Mouse (Mus musculus) embryonic facial prominence, embryonic 12.5 days (tissue): ENCODE measurements around the gene Ptpre. TPM values are rescaled to one million over a fixed set of nuclear protein-coding genes. Genes with fewer than 3 reads are reported as not detected.
"Not testable (repeated sequence)": the region's sequence is repeated elsewhere in the genome, so short reads cannot be mapped to it uniquely, and the experiment has no call there.

ENCODE experiments used
- ATAC-seq: fragments of 200-750 bp; cut with Nextera tagmentation; 2 replicates; pipeline ENCODE4 v1.8.0; 2017; ENCODE audit not compliant: insufficient number of reproducible peaks, insufficient read depth, low FRiP score, low TSS enrichment
- H3K27ac ChIP-seq: fragments of 300-500 bp; sonication (generic); 2 replicates; pipeline ENCODE4 v1.5.1; 2016; ENCODE audit warnings: mild to moderate bottlenecking
- H3K27me3 ChIP-seq: fragments of 300-500 bp; sonication (generic); 2 replicates; pipeline ENCODE4 v1.6.1; 2016; ENCODE audit warnings: mild to moderate bottlenecking, moderate library complexity
- H3K36me3 ChIP-seq: fragments of 300-500 bp; sonication (generic); 2 replicates; pipeline ENCODE4 v1.6.1; 2016; ENCODE audit warnings: mild to moderate bottlenecking
- H3K4me1 ChIP-seq: fragments of 300-500 bp; sonication (generic); 2 replicates; pipeline ENCODE4 v1.6.1; 2016
- H3K4me2 ChIP-seq: fragments of 300-500 bp; sonication (generic); replicated peaks from 2 replicates; pipeline ENCODE4 v1.6.1; 2016; ENCODE audit warnings: mild to moderate bottlenecking, moderate library complexity
- H3K4me3 ChIP-seq: fragments of 300-500 bp; sonication (generic); 2 replicates; pipeline ENCODE4 v1.5.1; 2016; ENCODE audit warnings: mild to moderate bottlenecking
- H3K9ac ChIP-seq: fragments of 300-500 bp; sonication (generic); 2 replicates; pipeline ENCODE4 v1.6.1; 2016; ENCODE audit warnings: mild to moderate bottlenecking, moderate library complexity
- H3K9me3 ChIP-seq: fragments of 300-500 bp; sonication (generic); 2 replicates; pipeline ENCODE4 v1.6.1; 2016; ENCODE audit warnings: mild to moderate bottlenecking, moderate library complexity
- WGBS: fragments of 180-500 bp; shearing (Covaris S2); methylation state at CpG from one replicate; pipeline ENCODE4 v1.1.7; 2016; 5-methylcytosine and 5-hydroxymethylcytosine counted together
- polyA plus RNA-seq: library from polyadenylated mRNA; unstranded; fragments of >200 nt; fragmentation: Nextera tagmentation; extraction: Ambion mirVana; gene quantifications from 2 replicates; pipeline ENCODE4 v1.2.1, GENCODE M21; 2016

Gene Ptpre
- polyA plus RNA-seq: 2.4 and 2.5 TPM in 2 replicates

DNA sequence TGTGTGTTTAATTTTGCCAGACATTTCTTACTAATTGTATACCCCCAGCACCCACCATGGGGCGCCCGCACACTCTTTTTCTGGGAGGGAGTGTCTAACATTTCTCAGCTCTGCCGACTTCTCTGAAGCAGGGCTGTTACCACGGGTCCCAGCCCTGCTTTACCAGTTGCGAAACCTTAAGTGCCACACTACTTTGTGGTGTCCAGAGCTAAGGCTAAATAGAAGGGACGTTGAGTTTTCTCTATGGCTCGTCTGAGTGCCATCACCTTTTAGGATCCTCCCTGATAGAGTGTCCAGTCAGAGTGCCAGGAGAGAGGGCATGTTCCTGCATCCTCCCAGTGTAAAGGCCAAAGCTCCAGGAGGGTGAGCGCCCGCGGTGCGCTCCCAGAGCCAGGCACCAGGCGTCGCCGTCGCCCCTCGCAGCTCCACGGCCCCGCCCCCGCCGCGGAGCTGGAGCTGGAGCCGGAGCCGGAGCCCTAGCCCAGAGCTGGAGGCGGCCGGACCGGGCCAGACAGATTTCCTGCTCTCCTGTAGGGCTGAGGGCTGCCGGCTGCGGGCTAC, at the start of gene Ptpre:
Gene Ptpre, plus strand, starts transcription at position 141 of the 561 bp plus-strand sequence.
- H3K4me1 ChIP-seq: 0 out of 2 replicates have a peak, but pooled peaks cover 6% of the 10 kb centered on the region
- peak within 1 kb of the TSS; percentile 96 for H3K4me2 ChIP-seq
- WGBS: 3% methylated on average over 28 of the region's 28 CpGs
- no peak within 1 kb of the TSS for H3K27ac ChIP-seq
- H3K4me3 ChIP-seq: peak within 1 kb of the TSS; percentile 60
- no peaks in the 10 kb centered on the region for H3K9me3 ChIP-seq
- ATAC-seq: peak; percentile 89
- H3K36me3 ChIP-seq: no peaks in the 10 kb centered on the region
- peak within 1 kb of the TSS; percentile 63 for H3K9ac ChIP-seq
- peaks cover 21% of the 10 kb centered on the region for H3K27me3 ChIP-seq

DNA sequence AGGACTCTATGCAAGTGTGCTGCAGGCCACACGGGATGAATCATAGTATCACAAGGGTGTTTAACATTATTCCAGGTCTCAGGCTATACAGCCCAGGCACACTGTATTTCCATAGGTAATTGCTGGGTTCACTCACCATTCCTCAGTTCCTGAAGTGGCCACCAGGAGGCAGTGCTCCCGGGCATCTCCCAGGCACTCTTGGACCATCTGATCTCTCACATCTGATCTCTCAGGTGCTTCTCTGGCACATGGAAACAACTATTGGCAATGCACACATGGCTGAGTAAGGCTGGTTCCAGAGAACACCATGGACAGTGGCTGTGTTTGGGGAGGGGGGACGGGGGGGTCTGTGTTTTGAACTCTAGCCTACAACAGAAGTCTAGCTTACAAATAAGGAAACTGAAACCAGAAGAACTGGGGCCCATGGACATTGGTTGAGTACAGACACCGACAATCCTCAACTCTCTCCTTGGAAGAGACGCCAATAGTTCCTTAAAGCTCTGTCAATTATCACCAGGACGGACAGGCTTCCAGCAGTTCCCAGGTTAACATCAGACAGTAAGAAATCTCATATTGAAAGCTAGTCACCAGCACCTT, 49.0 kb upstream of the Ptpre start:
- Histone ChIP-seq H3K36me3 (no peaks in the 10 kb centered on the region), H3K4me1 (peaks cover 16% of the 10 kb centered on the region), H3K4me2 (no peak overlapping the region), H3K27me3 (no peaks in the 10 kb centered on the region), H3K9ac (no peak overlapping the region), H3K4me3 (no peak overlapping the region), H3K9me3 (no peaks in the 10 kb centered on the region), H3K27ac (no peak overlapping the region)
- 69% methylated on average over 6 of the region's 6 CpGs for WGBS
- ATAC-seq: peak; percentile 20; the same call in 1 of the 2 replicates

GRCm38 (mm10) chr7:135489724-135490499, 47.4 kb upstream of the Ptpre start:
- no peak overlapping the region for H3K4me2 ChIP-seq
- 74% methylated on average over 9 of the region's 9 CpGs for WGBS
- no peak for ATAC-seq
- H3K9ac ChIP-seq: no peak overlapping the region
- no peak overlapping the region for H3K27ac ChIP-seq
- no peaks in the 10 kb centered on the region for H3K36me3 ChIP-seq
- H3K4me1 ChIP-seq: peaks cover 11% of the 10 kb centered on the region
- H3K27me3 ChIP-seq: no peaks in the 10 kb centered on the region
- H3K4me3 ChIP-seq: no peak overlapping the region
- no peaks in the 10 kb centered on the region for H3K9me3 ChIP-seq

DNA sequence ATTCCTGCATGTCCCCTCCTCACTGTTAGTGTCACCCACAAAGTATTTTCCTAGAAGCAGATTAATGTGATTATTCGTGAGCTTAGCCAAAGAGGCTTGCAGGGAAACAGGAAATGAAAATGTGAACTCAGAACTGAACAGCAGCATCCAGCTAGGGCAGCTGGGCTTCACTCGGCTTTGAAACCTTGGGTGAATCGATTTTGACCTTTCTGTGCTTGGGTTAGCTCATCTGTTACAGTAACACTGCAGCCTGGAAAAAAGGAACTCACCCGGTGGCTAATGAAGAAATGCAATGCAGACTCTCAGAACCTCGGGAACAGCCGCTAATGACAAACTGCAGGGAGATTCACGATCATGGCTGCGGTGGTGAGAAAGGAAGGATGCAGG, 46.8 kb upstream of the Ptpre start:
- no peak for ATAC-seq
- Histone ChIP-seq H3K27ac (no peak overlapping the region), H3K4me1 (peaks cover 5% of the 10 kb centered on the region), H3K36me3 (no peaks in the 10 kb centered on the region), H3K9ac (no peak overlapping the region), H3K4me2 (no peak overlapping the region), H3K4me3 (no peak overlapping the region), H3K27me3 (no peaks in the 10 kb centered on the region), H3K9me3 (no peaks in the 10 kb centered on the region)
- WGBS: 61% methylated on average over 8 of the region's 8 CpGs

- no peaks in the 10 kb centered on the region for H3K4me1 ChIP-seq
- no peak overlapping the region for H3K27ac ChIP-seq
- no peaks in the 10 kb centered on the region for H3K36me3 ChIP-seq
- H3K4me3 ChIP-seq: no peak overlapping the region
- H3K9me3 ChIP-seq: no peaks in the 10 kb centered on the region
- ATAC-seq: no peak
- H3K27me3 ChIP-seq: no peaks in the 10 kb centered on the region
- no peak overlapping the region for H3K4me2 ChIP-seq
- WGBS: 38% methylated on average over 3 of the region's 3 CpGs
- H3K9ac ChIP-seq: no peak overlapping the region
Observed at GRCm38 (mm10) chr7:135495303-135495702, 42.0 kb upstream of the Ptpre start.

DNA sequence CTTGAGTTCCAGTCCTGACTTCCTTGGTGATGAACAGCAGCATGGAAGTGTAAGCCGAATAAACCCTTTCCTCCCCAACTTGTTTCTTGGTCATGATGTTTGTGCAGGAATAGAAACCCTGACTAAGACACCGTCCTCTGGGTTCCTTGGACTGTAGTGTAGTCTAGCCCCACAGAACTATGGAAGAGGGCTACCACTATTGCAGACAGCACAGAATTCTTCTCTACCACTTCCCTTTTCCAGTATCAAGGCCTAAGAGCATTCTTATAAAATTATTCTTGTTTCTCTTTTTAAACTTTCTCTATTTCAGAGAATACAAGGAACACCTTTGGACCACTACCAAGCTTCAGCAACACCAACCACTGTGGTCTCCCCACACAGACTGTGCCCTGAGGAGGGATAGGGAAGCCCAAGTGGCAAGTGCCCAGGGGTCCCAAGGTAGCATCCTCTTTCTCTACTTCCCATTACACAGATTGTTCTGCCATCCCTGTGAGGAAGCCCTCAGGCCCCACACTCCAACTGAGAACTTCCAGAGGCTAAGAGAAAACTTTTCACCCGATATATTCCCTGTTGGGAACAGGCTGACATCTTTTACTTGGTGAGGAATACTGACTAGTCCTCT, 38.6 kb upstream of the Ptpre start:
- no peaks in the 10 kb centered on the region for H3K9me3 ChIP-seq
- no peak for ATAC-seq
- no peak overlapping the region for H3K4me3 ChIP-seq
- no peak overlapping the region for H3K4me2 ChIP-seq
- WGBS: 82% methylated on average over 3 of the region's 3 CpGs
- no peaks in the 10 kb centered on the region for H3K36me3 ChIP-seq
- H3K9ac ChIP-seq: no peak overlapping the region
- H3K27ac ChIP-seq: no peak overlapping the region
- H3K27me3 ChIP-seq: no peaks in the 10 kb centered on the region
- no peaks in the 10 kb centered on the region for H3K4me1 ChIP-seq

- no peak overlapping the region for H3K4me3 ChIP-seq
- H3K4me1 ChIP-seq: no peaks in the 10 kb centered on the region
- WGBS: 66% methylated on average over 2 of the region's 2 CpGs
- H3K27me3 ChIP-seq: no peaks in the 10 kb centered on the region
- no peak overlapping the region for H3K9ac ChIP-seq
- no peaks in the 10 kb centered on the region for H3K9me3 ChIP-seq
- H3K4me2 ChIP-seq: no peak overlapping the region
- no peaks in the 10 kb centered on the region for H3K36me3 ChIP-seq
- H3K27ac ChIP-seq: no peak overlapping the region
- no peak for ATAC-seq
Observed at GRCm38 (mm10) chr7:135499403-135499802, 37.9 kb upstream of the Ptpre start.

- H3K4me3 ChIP-seq, ATAC-seq, H3K27ac ChIP-seq, H3K9ac ChIP-seq, H3K9me3 ChIP-seq, H3K4me1 ChIP-seq, H3K4me2 ChIP-seq, H3K36me3 ChIP-seq, H3K27me3 ChIP-seq: not testable (repeated sequence)
- 94% methylated on average over 5 of the region's 5 CpGs for WGBS
Observed at GRCm38 (mm10) chr7:135506506-135506905, 30.8 kb upstream of the Ptpre start.

DNA sequence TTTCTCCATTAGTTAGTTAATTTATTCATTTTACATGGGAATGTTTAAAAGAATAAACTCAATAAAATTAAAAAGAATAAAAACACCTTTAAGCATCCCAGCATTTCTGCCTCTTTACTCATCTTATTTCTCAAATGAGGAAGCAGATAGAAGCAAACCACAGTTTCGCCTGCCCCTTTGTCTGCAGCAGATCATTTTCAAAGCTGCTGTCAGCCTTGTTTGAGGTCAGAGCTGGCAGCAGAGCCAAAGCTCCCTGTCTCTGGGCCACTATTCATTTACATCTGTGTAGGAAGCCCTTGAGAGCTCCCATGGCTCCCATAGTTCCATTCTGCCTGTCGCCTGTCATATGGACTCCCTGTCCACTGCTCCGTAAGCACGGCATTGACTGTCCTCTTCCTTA, 28.7 kb upstream of the Ptpre start:
- Histone ChIP-seq H3K9ac (no peak overlapping the region), H3K36me3 (no peaks in the 10 kb centered on the region), H3K27ac (no peak overlapping the region), H3K9me3 (no peaks in the 10 kb centered on the region), H3K27me3 (no peaks in the 10 kb centered on the region), H3K4me3 (no peak overlapping the region), H3K4me1 (no peaks in the 10 kb centered on the region), H3K4me2 (no peak overlapping the region)
- WGBS: 80% methylated on average over 4 of the region's 4 CpGs
- ATAC-seq: no peak

DNA sequence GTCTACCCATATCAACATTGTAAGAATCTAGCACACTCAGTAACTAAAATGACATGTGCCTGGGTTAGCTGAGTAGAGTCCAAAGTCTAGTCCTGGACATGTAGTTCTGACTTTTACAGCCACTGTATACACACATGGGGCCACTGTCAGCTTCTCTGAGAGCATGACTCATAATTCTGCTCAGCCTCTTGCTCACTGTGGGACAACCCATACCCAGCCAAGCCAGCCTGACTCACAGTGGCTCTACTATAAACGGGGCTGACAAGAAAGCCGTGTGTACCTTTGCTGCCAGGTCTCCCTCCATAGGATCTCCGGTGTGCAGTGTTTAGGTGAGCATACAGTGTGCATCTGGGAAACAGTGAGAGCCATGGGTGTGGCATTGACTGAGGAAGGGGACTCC, 28.0 kb upstream of the Ptpre start:
- no peak overlapping the region for H3K9ac ChIP-seq
- WGBS: 94% methylated on average over 3 of the region's 3 CpGs
- H3K36me3 ChIP-seq: no peaks in the 10 kb centered on the region
- no peaks in the 10 kb centered on the region for H3K27me3 ChIP-seq
- no peak overlapping the region for H3K4me2 ChIP-seq
- no peak overlapping the region for H3K4me3 ChIP-seq
- no peak overlapping the region for H3K27ac ChIP-seq
- H3K9me3 ChIP-seq: no peaks in the 10 kb centered on the region
- H3K4me1 ChIP-seq: no peaks in the 10 kb centered on the region
- ATAC-seq: no peak

GRCm38 (mm10) chr7:135510431-135510830, 26.9 kb upstream of the Ptpre start:
- Histone ChIP-seq H3K4me2 (no peak overlapping the region), H3K4me3 (no peak overlapping the region), H3K27ac (no peak overlapping the region), H3K9ac (no peak overlapping the region), H3K27me3 (no peaks in the 10 kb centered on the region), H3K9me3 (no peaks in the 10 kb centered on the region), H3K36me3 (no peaks in the 10 kb centered on the region), H3K4me1 (no peaks in the 10 kb centered on the region)
- ATAC-seq: no peak
- WGBS: 83% methylated on average over 5 of the region's 5 CpGs

DNA sequence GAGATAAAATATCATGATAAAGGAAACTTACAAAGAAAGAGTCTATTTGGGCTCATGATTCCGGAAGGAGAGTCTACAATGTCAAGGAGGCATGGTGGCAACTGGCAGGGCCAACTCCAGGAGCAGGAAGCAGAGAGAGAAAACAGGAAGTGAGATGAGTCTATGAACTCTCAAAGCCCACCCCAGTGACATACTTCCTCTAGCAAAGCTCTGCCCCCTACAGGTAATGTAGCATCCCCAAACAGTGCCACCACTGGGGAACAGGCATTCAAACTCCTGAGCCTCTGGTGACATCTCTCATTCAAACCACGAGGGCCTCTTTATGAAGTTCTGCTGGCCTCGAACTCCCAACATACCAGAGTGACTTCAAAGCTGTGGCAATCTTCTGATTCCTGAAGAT, 25.6 kb upstream of the Ptpre start:
- no peak overlapping the region for H3K4me2 ChIP-seq
- no peak overlapping the region for H3K4me3 ChIP-seq
- H3K27me3 ChIP-seq: no peaks in the 10 kb centered on the region
- no peak overlapping the region for H3K27ac ChIP-seq
- 78% methylated on average over 3 of the region's 3 CpGs for WGBS
- no peaks in the 10 kb centered on the region for H3K9me3 ChIP-seq
- no peaks in the 10 kb centered on the region for H3K4me1 ChIP-seq
- no peaks in the 10 kb centered on the region for H3K36me3 ChIP-seq
- no peak overlapping the region for H3K9ac ChIP-seq
- ATAC-seq: no peak
